Mouse (Mus musculus): ENCODE data around the gene Plekhh2.

The Plekhh2 gene

GRCm38 (mm10) chr17:84520057-84520456, 8.4 kb downstream of the Plekhh2 start:
- no peaks in the 10 kb centered on the region for H3K9me3 ChIP-seq (ENCODE audit: low read length)
- no peaks in the 10 kb centered on the region for H3K36me3 ChIP-seq (ENCODE audit: insufficient read depth, low read length)
- H3K27me3 ChIP-seq (ENCODE audit: insufficient read depth, low read length), result peaks cover 2% of the 10 kb centered on the region; the same call in 1 of the 2 replicates
- TF ChIP-seq NANOG (IDR thresholded peaks at IDR 0.05; ENCODE audit: borderline replicate concordance, low read length), result no peak
- TF ChIP-seq POU5F1 (IDR thresholded peaks at IDR 0.05; ENCODE audit: borderline replicate concordance, low read length), result no peak
- no peak for TF ChIP-seq CTCF (conservative IDR thresholded peaks at IDR 0.05; ENCODE audit: low read length)
- no peaks in the 10 kb centered on the region for H3K4me1 ChIP-seq (replicated peaks; ENCODE audit: low read depth, low read length)
- H3K4me3 ChIP-seq (replicated peaks; ENCODE audit: low read length), result no peak overlapping the region

DNA sequence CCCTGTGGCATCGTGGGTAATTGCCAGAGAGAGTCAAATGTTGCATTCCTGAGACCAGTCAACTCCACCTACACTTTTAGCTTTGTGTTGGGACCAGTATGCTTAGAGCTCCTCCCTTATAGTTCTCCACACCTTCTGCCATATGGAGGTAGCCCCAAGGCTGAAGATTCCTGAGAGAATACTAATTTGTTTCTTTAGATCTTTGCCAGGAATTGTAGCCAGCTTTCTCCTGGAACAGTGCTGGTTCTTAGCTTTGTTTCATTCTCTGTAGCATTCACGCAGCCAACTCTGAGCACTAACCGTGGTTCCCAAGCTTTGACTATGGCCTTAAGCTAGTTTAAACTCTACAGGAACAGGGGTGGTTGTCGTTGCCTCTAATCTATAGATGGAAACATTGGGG, 17.7 kb downstream of the Plekhh2 start:
- no peak for TF ChIP-seq POU5F1 (IDR thresholded peaks at IDR 0.05; ENCODE audit: borderline replicate concordance, low read length)

DNA sequence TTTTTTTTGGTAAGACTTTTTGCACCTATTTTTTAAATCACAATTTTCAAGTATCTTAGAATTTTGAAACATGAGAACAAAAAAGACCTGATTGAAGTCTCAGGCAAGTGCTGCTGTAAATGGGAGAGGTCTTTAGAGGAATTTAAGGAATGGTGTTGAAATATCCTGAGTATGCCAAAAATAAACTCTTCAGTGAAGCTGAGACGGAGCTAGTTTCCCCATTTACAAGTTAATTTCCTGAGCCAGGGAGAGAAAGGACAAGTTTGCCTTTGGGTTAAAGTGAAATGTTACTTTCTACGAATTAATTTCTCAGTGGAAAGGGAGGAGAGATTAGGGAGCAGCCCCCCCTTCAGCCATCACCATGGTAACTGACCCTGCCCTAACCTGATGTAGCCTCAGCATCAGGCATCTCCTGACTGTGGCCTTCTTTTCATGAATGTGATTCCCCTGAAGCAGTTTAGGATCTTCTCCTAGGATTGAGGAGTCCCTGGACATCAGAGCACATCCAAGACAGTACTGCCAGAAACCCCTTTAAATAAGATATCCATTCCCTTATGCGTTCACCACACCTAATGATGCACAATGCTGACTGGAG, 18.6 kb downstream of the Plekhh2 start:
- Histone ChIP-seq H3K4me1 (replicated peaks; ENCODE audit: low read depth, low read length) (no peaks in the 10 kb centered on the region), H3K9me3 (ENCODE audit: low read length) (0 out of 2 replicates have a peak, but pooled peaks cover 1% of the 10 kb centered on the region), H3K27me3 (ENCODE audit: insufficient read depth, low read length) (no peaks in the 10 kb centered on the region), H3K36me3 (ENCODE audit: insufficient read depth, low read length) (no peaks in the 10 kb centered on the region), H3K4me3 (replicated peaks; ENCODE audit: low read length) (no peak overlapping the region)
- no peak for TF ChIP-seq POU5F1 (IDR thresholded peaks at IDR 0.05; ENCODE audit: borderline replicate concordance, low read length)
- TF ChIP-seq CTCF (conservative IDR thresholded peaks at IDR 0.05; ENCODE audit: low read length), result no peak
- TF ChIP-seq NANOG (IDR thresholded peaks at IDR 0.05; ENCODE audit: borderline replicate concordance, low read length), result no peak

More for the DNA sequence above, 17.7 kb downstream of the Plekhh2 start:
- Histone ChIP-seq H3K4me1 (replicated peaks; ENCODE audit: low read depth, low read length) (no peaks in the 10 kb centered on the region), H3K9me3 (ENCODE audit: low read length) (no peaks in the 10 kb centered on the region), H3K4me3 (replicated peaks; ENCODE audit: low read length) (no peak overlapping the region), H3K36me3 (ENCODE audit: insufficient read depth, low read length) (no peaks in the 10 kb centered on the region), H3K27me3 (ENCODE audit: insufficient read depth, low read length) (no peaks in the 10 kb centered on the region)

GRCm38 (mm10) chr17:84532909-84533499, 21.3 kb downstream of the Plekhh2 start:
- H3K9me3 ChIP-seq (ENCODE audit: low read length), result peaks cover 19% of the 10 kb centered on the region
- no peaks in the 10 kb centered on the region for H3K27me3 ChIP-seq (ENCODE audit: insufficient read depth, low read length)
- H3K36me3 ChIP-seq (ENCODE audit: insufficient read depth, low read length), result no peaks in the 10 kb centered on the region
- no peak overlapping the region for H3K4me3 ChIP-seq (replicated peaks; ENCODE audit: low read length)
- H3K4me1 ChIP-seq (replicated peaks; ENCODE audit: low read depth, low read length), result no peaks in the 10 kb centered on the region
- TF ChIP-seq POU5F1 (IDR thresholded peaks at IDR 0.05; ENCODE audit: borderline replicate concordance, low read length) (no peak), NANOG (IDR thresholded peaks at IDR 0.05; ENCODE audit: borderline replicate concordance, low read length) (no peak), CTCF (conservative IDR thresholded peaks at IDR 0.05; ENCODE audit: low read length) (no peak)

GRCm38 (mm10) chr17:84533841-84534240, 22.1 kb downstream of the Plekhh2 start:
- Histone ChIP-seq H3K36me3 (ENCODE audit: insufficient read depth, low read length) (no peaks in the 10 kb centered on the region), H3K27me3 (ENCODE audit: insufficient read depth, low read length) (no peaks in the 10 kb centered on the region), H3K4me1 (replicated peaks; ENCODE audit: low read depth, low read length) (no peaks in the 10 kb centered on the region), H3K4me3 (replicated peaks; ENCODE audit: low read length) (no peak overlapping the region), H3K9me3 (ENCODE audit: low read length) (peaks cover 19% of the 10 kb centered on the region)
- TF ChIP-seq CTCF (conservative IDR thresholded peaks at IDR 0.05; ENCODE audit: low read length), result no peak
- no peak for TF ChIP-seq NANOG (IDR thresholded peaks at IDR 0.05; ENCODE audit: borderline replicate concordance, low read length)
- TF ChIP-seq POU5F1 (IDR thresholded peaks at IDR 0.05; ENCODE audit: borderline replicate concordance, low read length), result no peak

DNA sequence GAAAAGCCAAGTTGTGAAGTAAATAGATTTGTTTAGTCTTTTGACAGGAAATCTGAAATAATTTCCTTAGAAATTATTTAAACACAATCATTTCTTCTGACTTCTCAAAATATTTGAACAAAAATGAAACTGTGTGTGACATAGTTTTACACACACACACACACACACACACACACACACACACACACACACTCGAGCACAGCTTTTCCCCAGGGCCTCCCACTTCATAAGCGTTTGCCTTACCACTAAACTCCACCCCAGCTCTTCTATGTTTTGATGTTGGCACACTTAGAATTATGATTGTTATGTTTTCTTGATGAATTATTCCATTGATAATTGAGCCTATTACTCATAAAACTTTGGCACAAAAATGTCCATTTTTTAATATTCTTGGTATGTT, 22.9 kb downstream of the Plekhh2 start:
- no peak overlapping the region for H3K4me3 ChIP-seq (replicated peaks; ENCODE audit: low read length)
- no peaks in the 10 kb centered on the region for H3K4me1 ChIP-seq (replicated peaks; ENCODE audit: low read depth, low read length)
- no peak for TF ChIP-seq CTCF (conservative IDR thresholded peaks at IDR 0.05; ENCODE audit: low read length)
- TF ChIP-seq NANOG (IDR thresholded peaks at IDR 0.05; ENCODE audit: borderline replicate concordance, low read length), result no peak
- TF ChIP-seq POU5F1 (IDR thresholded peaks at IDR 0.05; ENCODE audit: borderline replicate concordance, low read length), result no peak
- no peaks in the 10 kb centered on the region for H3K27me3 ChIP-seq (ENCODE audit: insufficient read depth, low read length)
- no peaks in the 10 kb centered on the region for H3K36me3 ChIP-seq (ENCODE audit: insufficient read depth, low read length)
- peaks cover 19% of the 10 kb centered on the region for H3K9me3 ChIP-seq (ENCODE audit: low read length)

- Histone ChIP-seq H3K4me1 (replicated peaks; ENCODE audit: low read depth, low read length) (no peaks in the 10 kb centered on the region), H3K9me3 (ENCODE audit: low read length) (peaks cover 19% of the 10 kb centered on the region), H3K36me3 (ENCODE audit: insufficient read depth, low read length) (no peaks in the 10 kb centered on the region), H3K27me3 (ENCODE audit: insufficient read depth, low read length) (no peaks in the 10 kb centered on the region), H3K4me3 (replicated peaks; ENCODE audit: low read length) (no peak overlapping the region)
- TF ChIP-seq CTCF (conservative IDR thresholded peaks at IDR 0.05; ENCODE audit: low read length), result no peak
- TF ChIP-seq POU5F1 (IDR thresholded peaks at IDR 0.05; ENCODE audit: borderline replicate concordance, low read length), result no peak
- TF ChIP-seq NANOG (IDR thresholded peaks at IDR 0.05; ENCODE audit: borderline replicate concordance, low read length), result no peak
Measured at GRCm38 (mm10) chr17:84535226-84535625, 23.5 kb downstream of the Plekhh2 start.

DNA sequence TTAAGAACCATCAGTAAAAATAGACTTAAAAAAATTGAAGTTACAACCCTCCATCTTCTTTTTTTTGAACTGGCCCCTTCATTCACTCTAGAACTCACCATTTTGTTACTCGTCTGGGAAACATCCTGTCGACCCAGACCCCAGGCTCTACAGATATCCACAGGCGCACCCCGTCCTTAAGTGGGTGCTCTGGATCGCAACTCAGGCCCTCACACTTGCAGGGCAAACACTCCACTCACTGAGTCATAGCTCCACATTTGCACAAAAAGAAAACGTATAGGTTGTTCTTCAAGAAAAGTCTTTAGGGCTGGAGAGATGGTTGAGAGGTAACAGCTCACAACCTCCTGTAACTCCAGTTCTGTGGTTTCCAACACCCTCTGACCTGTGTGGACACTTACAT, 25.6 kb downstream of the Plekhh2 start:
- no peaks in the 10 kb centered on the region for H3K36me3 ChIP-seq (ENCODE audit: insufficient read depth, low read length)
- no peaks in the 10 kb centered on the region for H3K27me3 ChIP-seq (ENCODE audit: insufficient read depth, low read length)
- H3K4me3 ChIP-seq (replicated peaks; ENCODE audit: low read length), result no peak overlapping the region
- H3K4me1 ChIP-seq (replicated peaks; ENCODE audit: low read depth, low read length), result no peaks in the 10 kb centered on the region
- no peak for TF ChIP-seq POU5F1 (IDR thresholded peaks at IDR 0.05; ENCODE audit: borderline replicate concordance, low read length)
- peaks cover 19% of the 10 kb centered on the region for H3K9me3 ChIP-seq (ENCODE audit: low read length)

GRCm38 (mm10) chr17:84537966-84538365, 26.3 kb downstream of the Plekhh2 start:
- no peak overlapping the region for H3K4me3 ChIP-seq (replicated peaks; ENCODE audit: low read length)
- no peaks in the 10 kb centered on the region for H3K4me1 ChIP-seq (replicated peaks; ENCODE audit: low read depth, low read length)
- H3K9me3 ChIP-seq (ENCODE audit: low read length), result peaks cover 19% of the 10 kb centered on the region
- TF ChIP-seq CTCF (conservative IDR thresholded peaks at IDR 0.05; ENCODE audit: low read length) (no peak), POU5F1 (IDR thresholded peaks at IDR 0.05; ENCODE audit: borderline replicate concordance, low read length) (no peak), NANOG (IDR thresholded peaks at IDR 0.05; ENCODE audit: borderline replicate concordance, low read length) (no peak)
- no peaks in the 10 kb centered on the region for H3K27me3 ChIP-seq (ENCODE audit: insufficient read depth, low read length)
- H3K36me3 ChIP-seq (ENCODE audit: insufficient read depth, low read length), result no peaks in the 10 kb centered on the region
